Mouse (Mus musculus) forebrain, embryonic 14.5 days (tissue): ENCODE results near the gene Tdrkh. TPM values are rescaled to one million over a fixed set of nuclear protein-coding genes. Genes with fewer than 3 reads are reported as not detected.

ENCODE experiments used
- ATAC-seq: fragments of 200-750 bp; cut with Nextera tagmentation; 2 replicates; pipeline ENCODE4 v1.8.0; 2017; ENCODE audit warnings: mild to moderate bottlenecking, moderate library complexity
- DNase-seq: peaks from one replicate; pipeline ENCODE4 v3.0.0-alpha.2; 2015; ENCODE audit warnings: low spot score
- H3K27ac ChIP-seq: fragments of 300-500 bp; sonication (generic); 2 replicates; pipeline ENCODE4 v1.5.1; 2014; ENCODE audit warnings: low read depth, mild to moderate bottlenecking, control low read depth, low read length, moderate library complexity
- H3K27me3 ChIP-seq: fragments of 300-500 bp; sonication (generic); replicated peaks from 2 replicates; pipeline ENCODE4 v1.6.1; 2014; ENCODE audit warnings: low read length, control low read depth, mixed read lengths; ENCODE audit not compliant: control insufficient read depth, insufficient read depth
- H3K36me3 ChIP-seq: fragments of 300-500 bp; sonication (generic); 2 replicates; pipeline ENCODE4 v1.6.1; 2014; ENCODE audit warnings: low read length, control low read depth; ENCODE audit not compliant: control insufficient read depth, insufficient read depth
- H3K4me1 ChIP-seq: fragments of 300-500 bp; sonication (generic); 2 replicates; pipeline ENCODE4 v1.6.1; 2014; ENCODE audit warnings: antibody characterized with exemption, low read length, control low read depth; ENCODE audit not compliant: control insufficient read depth, insufficient read depth
- H3K4me2 ChIP-seq: fragments of 300-500 bp; sonication (generic); 2 replicates; pipeline ENCODE4 v1.6.1; 2014; ENCODE audit warnings: mild to moderate bottlenecking, control low read depth, low read length
- H3K4me3 ChIP-seq: fragments of 300-500 bp; sonication (generic); 2 replicates; pipeline ENCODE4 v1.5.1; 2014; ENCODE audit warnings: low read depth, low read length, control low read depth
- H3K9ac ChIP-seq: fragments of 300-500 bp; sonication (generic); 2 replicates; pipeline ENCODE4 v1.6.1; 2014; ENCODE audit warnings: mild to moderate bottlenecking, low read length, control low read depth, moderate library complexity
- H3K9me3 ChIP-seq: fragments of 300-500 bp; sonication (generic); replicated peaks from 2 replicates; pipeline ENCODE4 v1.6.1; 2016; ENCODE audit warnings: low read length, control low read depth, mixed read lengths; ENCODE audit not compliant: control insufficient read depth
- WGBS: fragments of 180-500 bp; shearing (Covaris S2); extraction: QIAGEN DNeasy Blood & Tissue Kit; methylation state at CpG from one replicate; pipeline ENCODE4 v1.1.7; 2014; 5-methylcytosine and 5-hydroxymethylcytosine counted together
- polyA plus RNA-seq: library from polyadenylated mRNA; unstranded; fragments of >200 nt; fragmentation: Nextera tagmentation; extraction: Ambion mirVana; gene quantifications from 2 replicates; pipeline ENCODE4 v1.2.1, GENCODE M21; 2014

Gene Tdrkh
- polyA plus RNA-seq, 1 experiment from 2014 or later = 59.8 TPM

DNA sequence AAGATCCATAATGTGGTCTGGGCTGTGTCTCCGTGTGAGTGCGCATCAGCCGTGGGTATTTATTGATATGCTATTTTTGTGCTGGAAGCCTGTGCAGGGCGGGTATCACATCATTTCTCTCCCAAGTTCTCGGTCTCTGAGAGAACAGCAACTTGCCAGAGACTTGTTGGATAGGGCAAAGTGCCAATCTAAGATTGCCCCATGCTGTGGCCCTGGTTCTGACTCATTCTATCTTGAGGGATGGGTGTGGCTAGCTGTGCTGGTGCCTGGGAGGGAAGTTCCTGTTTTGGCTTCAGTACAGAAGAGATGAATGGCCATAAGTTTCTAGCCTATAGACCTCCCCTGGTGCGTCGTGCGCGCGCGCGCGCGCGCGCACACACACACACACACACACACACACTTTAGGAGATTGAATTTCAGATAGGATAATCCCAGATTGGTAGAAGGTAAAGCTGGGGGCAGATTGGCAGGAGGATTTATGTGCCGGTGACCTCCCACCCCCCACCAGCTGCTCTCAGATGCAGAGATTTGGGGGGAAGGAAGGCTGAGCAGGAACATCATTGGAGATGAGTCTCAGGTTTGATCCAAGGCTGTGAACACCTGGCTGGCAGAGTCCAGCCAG, 69.8 kb downstream of the Tdrkh start:
- Histone ChIP-seq H3K9ac (no peak overlapping the region), H3K27ac (peak overlapping the region; percentile 83), H3K27me3 (no peaks in the 10 kb centered on the region), H3K4me1 (peaks cover 69% of the 10 kb centered on the region), H3K4me2 (0 out of 2 replicates have a peak overlapping the region, but pooled peaks have one; percentile 16), H3K9me3 (no peaks in the 10 kb centered on the region), H3K36me3 (peaks cover 48% of the 10 kb centered on the region), H3K4me3 (no peak overlapping the region)
- no peak for ATAC-seq
- DNase-seq = no peak
- 84% methylated on average over 17 of the region's 17 CpGs for WGBS

DNA sequence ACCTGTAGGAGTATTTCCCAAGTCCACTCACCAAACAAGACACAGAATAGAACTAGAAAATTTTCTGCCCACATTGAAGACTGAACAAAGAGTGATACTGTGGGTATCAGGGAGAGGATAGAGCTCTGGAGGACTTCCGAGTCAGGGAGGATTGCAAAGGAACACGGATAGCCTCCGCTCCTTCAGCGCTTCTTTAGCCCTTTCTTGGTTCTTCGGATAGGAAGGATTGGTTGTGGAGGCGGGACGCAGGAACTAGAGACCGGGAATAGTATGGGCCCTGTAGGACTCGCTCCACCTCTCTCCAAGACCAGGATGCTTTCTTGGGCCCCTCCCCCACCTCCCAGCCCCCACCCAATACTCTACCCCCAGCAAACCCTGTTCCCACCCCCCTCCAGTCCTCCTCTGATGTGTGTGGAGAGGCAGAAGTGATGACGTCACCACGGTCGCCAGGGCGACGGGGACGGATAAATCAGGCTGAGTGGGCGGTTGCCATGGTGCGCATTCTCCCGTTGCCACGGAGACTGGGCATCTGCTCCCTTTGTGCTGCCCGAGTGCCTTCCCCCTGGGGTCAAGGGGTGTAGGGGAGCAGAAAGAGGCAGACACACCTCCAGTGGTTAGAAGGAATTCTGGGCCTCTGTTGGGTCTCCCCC, 70.8 kb downstream of the Tdrkh start:
- Histone ChIP-seq H3K4me3 (peak overlapping the region; percentile 15), H3K9ac (peak overlapping the region; percentile 46), H3K36me3 (peaks cover 58% of the 10 kb centered on the region), H3K27ac (peak overlapping the region; percentile 83), H3K4me1 (peaks cover 69% of the 10 kb centered on the region), H3K9me3 (no peaks in the 10 kb centered on the region), H3K4me2 (peak overlapping the region; percentile 49), H3K27me3 (no peaks in the 10 kb centered on the region)
- DNase-seq (peak; percentile 98), ATAC-seq (peak; percentile 92)
- WGBS = 12% methylated on average over 19 of the region's 20 CpGs

Other genes with a start within 250 kb of the Tdrkh start
- gene Gm10696, start 235.1 kb upstream of the Tdrkh start, polyA plus RNA-seq = not detected in 2 replicates
- gene Gm5286, start 216.6 kb upstream of the Tdrkh start, polyA plus RNA-seq = not detected in 2 replicates
- not detected in 2 replicates for gene Gm4778, start 149.2 kb upstream of the Tdrkh start, polyA plus RNA-seq
- 38.6 and 38.8 TPM in 2 replicates for gene Them4, start 103.2 kb upstream of the Tdrkh start, polyA plus RNA-seq
- 0.80 and 0.86 TPM in 2 replicates for gene Them5, start 71.2 kb upstream of the Tdrkh start, polyA plus RNA-seq
- 1.5 TPM in 2 replicates for gene C2cd4d, start 50.8 kb upstream of the Tdrkh start, polyA plus RNA-seq
- 1.0 and 1.4 TPM in 2 replicates for gene Rorc, start 40.5 kb upstream of the Tdrkh start, polyA plus RNA-seq
- 0.33 and 0.42 TPM in 2 replicates for gene Lingo4, start 14.8 kb upstream of the Tdrkh start, polyA plus RNA-seq
- 57.2 and 58.6 TPM in 2 replicates for gene Mrpl9, start 30.0 kb downstream of the Tdrkh start, polyA plus RNA-seq
- gene Oaz3, start 30.6 kb downstream of the Tdrkh start, polyA plus RNA-seq = 0.38 and 0.78 TPM in 2 replicates
- gene Celf3, start 65.0 kb downstream of the Tdrkh start, polyA plus RNA-seq = 301 and 306 TPM in 2 replicates
- gene Riiad1, start 67.1 kb downstream of the Tdrkh start, polyA plus RNA-seq = 14.7 and 19.2 TPM in 2 replicates
- gene Snx27, start 169.4 kb downstream of the Tdrkh start, polyA plus RNA-seq = 42.8 and 45.3 TPM in 2 replicates
- not detected in 2 replicates for gene Gm10972, start 229.8 kb downstream of the Tdrkh start, polyA plus RNA-seq
- gene Tuft1, start 245.6 kb downstream of the Tdrkh start, polyA plus RNA-seq = 4.6 and 4.8 TPM in 2 replicates